Mouse (Mus musculus): ENCODE data around the gene Capn12.

The Capn12 gene

GRCm38 (mm10) chr7:28881199-28881598, at the start of gene Capn12:
TSS of gene Capn12 (plus strand) at chr7:28881422.
- in situ Hi-C loops (cut with MboI; ENCODE audit: low pct_unique_long_range_greater_than_20kb in 1 of 2, low sequenced_read_pairs in 2 of 2, unreplicated experiment in 1 of 2), result no loop called here

- in situ Hi-C loops (cut with MboI; ENCODE audit: low pct_unique_long_range_greater_than_20kb in 1 of 2, low sequenced_read_pairs in 2 of 2, unreplicated experiment in 1 of 2), result no loop called here
Observed at GRCm38 (mm10) chr7:28832137-28832536, 49.1 kb upstream of the Capn12 start.

- in situ Hi-C loops (cut with MboI; ENCODE audit: low pct_unique_long_range_greater_than_20kb in 1 of 2, low sequenced_read_pairs in 2 of 2, unreplicated experiment in 1 of 2), result no loop called here
Observed at GRCm38 (mm10) chr7:28833723-28834347, 47.4 kb upstream of the Capn12 start, which contains the start of gene Lgals4. TSS of gene Lgals4 (plus strand) at chr7:28833854.

DNA sequence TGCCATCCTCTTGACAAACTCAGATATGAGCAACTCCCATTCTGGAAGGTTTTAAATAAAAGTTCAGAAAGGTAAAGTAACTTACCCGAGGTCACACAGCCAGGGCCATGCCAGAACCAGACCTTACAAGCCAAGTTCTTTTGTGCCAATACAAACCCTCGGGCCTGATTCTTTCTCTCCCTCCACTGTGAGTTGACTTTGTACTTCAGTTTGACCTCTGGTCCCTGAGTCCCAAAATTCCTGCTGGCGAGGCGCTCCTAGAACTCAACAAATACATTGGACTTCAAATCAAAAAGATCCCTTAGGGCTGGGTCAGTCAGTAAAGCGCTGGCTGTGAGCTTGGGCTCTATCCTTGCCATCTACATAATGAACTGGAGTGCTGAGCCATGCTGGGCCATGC, 44.3 kb upstream of the Capn12 start:
- in situ Hi-C loops (cut with MboI; ENCODE audit: low pct_unique_long_range_greater_than_20kb in 1 of 2, low sequenced_read_pairs in 2 of 2, unreplicated experiment in 1 of 2), result no loop called here

DNA sequence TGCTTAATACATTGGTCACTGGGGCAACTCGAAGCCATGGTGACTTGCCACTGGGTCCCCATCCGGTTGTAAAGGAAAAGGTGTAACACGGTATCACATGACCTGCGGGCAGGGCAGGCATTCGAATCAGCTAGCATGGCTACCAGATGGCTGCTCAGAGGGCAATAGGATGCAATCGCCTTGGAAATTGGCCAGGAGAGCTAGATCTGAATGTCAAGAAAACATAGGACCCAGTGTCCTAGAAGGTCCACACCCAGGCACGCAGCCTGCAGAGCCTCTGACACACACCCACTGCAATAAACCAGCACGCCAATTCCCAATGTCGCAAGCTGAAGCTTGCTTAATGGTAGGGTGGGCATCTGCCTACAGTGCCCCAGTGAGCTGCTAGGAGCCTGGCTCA, 42.9 kb upstream of the Capn12 start:
- in situ Hi-C loops (cut with MboI; ENCODE audit: low pct_unique_long_range_greater_than_20kb in 1 of 2, low sequenced_read_pairs in 2 of 2, unreplicated experiment in 1 of 2), result no loop called here

DNA sequence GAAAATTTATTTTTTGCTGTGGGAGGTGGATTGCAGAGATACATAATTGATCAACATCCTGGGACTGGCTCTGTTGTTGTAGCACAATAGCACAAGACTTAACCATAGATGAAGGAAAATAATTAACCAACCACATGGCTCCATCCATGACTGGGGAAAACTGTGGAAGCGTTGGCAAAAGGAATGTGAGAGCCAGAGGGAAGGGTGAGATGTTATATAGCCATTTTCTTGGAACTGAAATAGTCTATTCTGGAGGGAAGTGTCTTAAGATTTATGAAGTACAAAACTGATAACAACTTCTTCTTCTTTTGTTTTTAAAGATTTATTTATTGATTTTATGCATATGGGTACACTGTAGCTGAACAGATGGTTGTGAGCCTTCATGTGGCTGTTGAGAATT, 33.9 kb upstream of the Capn12 start:
- in situ Hi-C loops (cut with MboI; ENCODE audit: low pct_unique_long_range_greater_than_20kb in 1 of 2, low sequenced_read_pairs in 2 of 2, unreplicated experiment in 1 of 2), result no loop called here

GRCm38 (mm10) chr7:28849700-28850236, 31.5 kb upstream of the Capn12 start:
- in situ Hi-C loops (cut with MboI; ENCODE audit: low pct_unique_long_range_greater_than_20kb in 1 of 2, low sequenced_read_pairs in 2 of 2, unreplicated experiment in 1 of 2), result no loop called here

GRCm38 (mm10) chr7:28850642-28851041, 30.6 kb upstream of the Capn12 start:
- in situ Hi-C loops (cut with MboI; ENCODE audit: low pct_unique_long_range_greater_than_20kb in 1 of 2, low sequenced_read_pairs in 2 of 2, unreplicated experiment in 1 of 2), result no loop called here

GRCm38 (mm10) chr7:28859953-28860352, 21.3 kb upstream of the Capn12 start:
- in situ Hi-C loops (cut with MboI; ENCODE audit: low pct_unique_long_range_greater_than_20kb in 1 of 2, low sequenced_read_pairs in 2 of 2, unreplicated experiment in 1 of 2), result no loop called here

DNA sequence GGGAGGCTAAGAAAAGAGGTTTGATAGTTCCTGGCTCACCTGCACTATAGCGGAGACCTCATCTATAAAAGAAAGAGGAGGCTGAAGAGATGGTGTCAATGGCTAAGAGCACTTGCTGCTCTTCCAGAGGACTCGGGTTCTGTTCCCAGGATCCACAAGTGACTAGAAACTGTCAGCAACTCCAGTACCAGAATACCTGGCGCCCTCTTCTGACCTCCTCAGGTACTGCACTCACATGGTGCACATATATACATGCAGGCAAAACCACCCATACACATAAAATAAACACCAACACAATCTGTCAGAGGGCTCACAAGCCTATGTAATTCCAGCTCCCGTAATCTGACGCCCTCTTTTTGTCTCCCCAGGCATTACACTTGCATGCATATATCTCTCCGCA, 20.3 kb upstream of the Capn12 start:
- in situ Hi-C loops (cut with MboI; ENCODE audit: low pct_unique_long_range_greater_than_20kb in 1 of 2, low sequenced_read_pairs in 2 of 2, unreplicated experiment in 1 of 2), result no loop called here

- in situ Hi-C loops (cut with MboI; ENCODE audit: low pct_unique_long_range_greater_than_20kb in 1 of 2, low sequenced_read_pairs in 2 of 2, unreplicated experiment in 1 of 2), result no loop called here
Observed at GRCm38 (mm10) chr7:28862817-28863499, 18.3 kb upstream of the Capn12 start.

- in situ Hi-C loops (cut with MboI; ENCODE audit: low pct_unique_long_range_greater_than_20kb in 1 of 2, low sequenced_read_pairs in 2 of 2, unreplicated experiment in 1 of 2), result no loop called here
Observed at GRCm38 (mm10) chr7:28863540-28863939, 17.7 kb upstream of the Capn12 start, which contains the start of gene Lgals7. TSS of gene Lgals7 (plus strand) at chr7:28863853.

DNA sequence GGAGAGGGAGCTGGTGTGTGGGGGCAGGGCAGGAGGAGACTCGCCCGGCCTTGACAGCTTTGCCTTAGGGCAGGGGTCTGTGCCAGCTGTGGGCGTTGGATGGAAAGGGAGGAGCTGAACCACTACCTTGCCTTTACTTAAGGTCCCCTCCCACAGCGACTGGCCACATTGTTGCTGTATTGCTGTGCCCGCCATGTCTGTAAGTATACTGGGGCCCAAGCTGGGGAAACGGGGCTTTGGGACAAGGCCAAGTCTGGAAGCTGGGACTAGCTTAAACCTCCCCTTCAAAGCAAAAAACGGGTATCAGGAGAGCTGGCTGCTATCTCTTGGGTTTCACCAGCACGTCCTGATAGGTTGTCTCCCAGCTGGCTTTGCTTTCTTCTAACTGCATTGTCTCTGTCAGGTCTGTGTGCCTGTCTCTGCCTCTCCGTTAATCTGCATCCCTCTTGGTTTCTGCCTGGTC, 16.9 kb upstream of the Capn12 start:
- in situ Hi-C loops (cut with MboI; ENCODE audit: low pct_unique_long_range_greater_than_20kb in 1 of 2, low sequenced_read_pairs in 2 of 2, unreplicated experiment in 1 of 2), result no loop called here

DNA sequence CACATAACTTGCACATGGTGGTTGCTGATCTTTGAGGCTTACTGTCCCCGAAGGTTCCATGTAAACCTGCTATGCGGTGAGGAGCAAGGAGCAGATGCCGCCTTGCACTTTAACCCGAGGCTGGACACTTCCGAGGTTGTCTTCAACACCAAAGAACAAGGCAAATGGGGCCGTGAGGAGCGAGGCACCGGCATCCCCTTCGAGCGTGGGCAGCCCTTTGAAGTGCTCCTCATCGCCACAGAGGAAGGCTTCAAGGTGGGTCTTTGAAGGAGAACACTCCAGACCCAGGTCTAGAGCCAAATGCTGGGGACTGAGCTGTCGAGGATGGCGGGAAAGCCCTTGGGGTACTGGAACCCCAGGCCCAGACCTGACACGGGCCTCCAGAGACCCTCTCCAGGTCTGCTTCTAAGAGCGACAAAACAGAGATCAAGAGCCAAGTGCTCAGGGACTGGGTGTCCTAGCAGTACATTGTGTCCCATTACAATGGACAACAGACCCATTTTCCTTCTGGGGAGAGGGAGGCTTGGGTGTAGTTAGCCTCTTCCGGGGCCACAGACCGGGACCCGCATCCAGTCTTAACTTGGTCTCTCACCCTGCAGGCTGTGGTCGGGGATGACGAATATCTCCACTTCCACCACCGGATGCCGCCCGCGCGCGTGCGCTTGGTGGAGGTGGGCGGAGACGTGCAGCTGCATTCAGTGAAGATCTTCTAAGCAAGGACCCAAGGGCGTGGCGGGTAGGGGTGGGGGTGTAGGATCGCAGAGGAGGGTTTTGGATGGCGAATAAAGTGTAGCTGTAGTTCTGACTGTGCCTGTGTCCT, 15.5 kb upstream of the Capn12 start:
- in situ Hi-C loops (cut with MboI; ENCODE audit: low pct_unique_long_range_greater_than_20kb in 1 of 2, low sequenced_read_pairs in 2 of 2, unreplicated experiment in 1 of 2), result loop anchor here in 1 of 2 experiments (5.0 kb wide), 1 partner anchor 73 kb away; no protein-coding TSS in a partner anchor

GRCm38 (mm10) chr7:28866769-28867507, 14.3 kb upstream of the Capn12 start:
- in situ Hi-C loops (cut with MboI; ENCODE audit: low pct_unique_long_range_greater_than_20kb in 1 of 2, low sequenced_read_pairs in 2 of 2, unreplicated experiment in 1 of 2), result loop anchor here in 1 of 2 experiments (5.0 kb wide), 1 partner anchor 75 kb away; no protein-coding TSS in a partner anchor

DNA sequence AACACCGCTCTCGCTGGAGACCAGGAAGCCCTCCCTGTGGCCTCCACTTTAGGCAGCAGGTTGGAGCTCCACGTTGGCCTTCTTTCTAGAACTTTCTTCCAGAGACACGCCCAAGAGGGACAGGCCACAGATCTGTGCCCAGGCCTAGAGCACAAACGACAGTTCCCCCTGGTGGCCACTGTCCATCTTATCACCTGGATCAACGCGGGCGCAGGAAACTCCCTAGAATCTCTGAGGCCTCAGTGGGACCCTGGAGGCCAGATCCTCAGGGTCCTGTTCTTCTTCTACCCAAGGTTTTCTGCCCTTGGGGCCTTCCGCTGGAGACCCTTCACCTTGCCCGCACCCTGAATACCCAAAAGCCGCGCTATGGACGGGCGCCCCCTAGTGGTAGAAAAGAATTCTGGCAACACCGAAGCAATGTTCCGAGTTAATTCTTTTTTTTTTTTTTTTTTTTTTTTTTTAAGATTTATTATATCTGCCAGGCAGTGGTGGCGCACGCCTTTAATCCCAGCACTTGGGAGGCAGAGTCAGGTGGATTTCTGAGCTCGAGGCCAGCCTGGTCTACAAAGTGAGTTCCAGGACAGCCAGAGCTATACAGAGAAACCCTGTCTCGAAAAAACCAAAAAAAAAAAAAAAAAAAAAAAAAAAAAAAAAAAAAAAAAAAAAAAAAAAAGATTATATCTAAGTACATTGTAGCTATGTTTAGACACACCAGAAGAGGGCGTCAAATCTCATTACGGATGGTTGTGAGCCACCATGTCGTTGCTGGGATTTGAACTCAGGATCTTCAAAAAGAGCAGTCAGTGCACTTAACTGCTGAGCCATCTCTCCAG, 13.5 kb upstream of the Capn12 start:
- in situ Hi-C loops (cut with MboI; ENCODE audit: low pct_unique_long_range_greater_than_20kb in 1 of 2, low sequenced_read_pairs in 2 of 2, unreplicated experiment in 1 of 2), result loop anchor here in 1 of 2 experiments (5.0 kb wide), 1 partner anchor 75 kb away; no protein-coding TSS in a partner anchor

DNA sequence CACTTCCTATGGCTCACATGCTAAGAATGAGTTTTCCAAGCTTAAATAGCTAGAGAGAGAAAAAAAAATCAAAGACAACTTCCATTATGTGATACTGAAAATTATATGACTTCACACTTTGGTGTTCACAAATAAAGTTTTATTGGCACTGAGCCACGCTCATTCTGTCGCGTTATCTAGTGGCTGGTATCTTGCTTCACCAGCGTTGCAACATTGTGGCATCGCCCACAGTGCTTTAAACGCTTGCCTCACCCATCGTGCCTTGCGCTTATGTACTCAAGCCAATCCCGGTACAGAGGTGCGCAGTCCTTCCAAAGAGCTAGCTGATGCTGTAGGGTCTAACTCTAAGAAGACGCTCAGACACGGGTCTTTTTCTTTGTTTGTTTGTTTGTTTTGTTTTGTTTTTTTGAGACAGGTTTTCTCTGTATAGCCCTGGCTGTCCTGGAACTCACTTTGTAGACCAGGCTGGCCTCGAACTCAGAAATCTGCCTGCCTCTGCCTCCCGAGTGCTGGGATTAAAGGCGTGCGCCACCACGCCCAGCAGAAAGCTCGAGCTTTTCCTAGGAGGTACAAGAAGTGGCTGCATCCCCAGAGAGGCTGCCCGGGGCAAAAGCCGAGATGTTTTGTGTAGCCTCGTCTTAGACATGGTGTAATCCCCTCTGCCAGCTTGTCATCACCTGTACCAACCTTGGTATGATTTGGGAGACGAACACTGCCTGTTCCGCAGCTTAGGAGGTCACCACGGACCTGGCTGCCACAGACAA, 10.1 kb upstream of the Capn12 start:
- in situ Hi-C loops (cut with MboI; ENCODE audit: low pct_unique_long_range_greater_than_20kb in 1 of 2, low sequenced_read_pairs in 2 of 2, unreplicated experiment in 1 of 2), result no loop called here
